Mouse (Mus musculus): ENCODE measurements at regions not wholly inside any gene's neighbourhood (a gene's known extent, or its start where the extent isn't known, plus 50 kb on each side); places are given as distances from the start of the nearest gene placed in this dataset.

GRCm38 (mm10) chr15:62822305-62822704 is 1022.7 kb downstream of the Gsdmc2 start:
- TF ChIP-seq ZC3H11A (IDR thresholded peaks at IDR 0.05; ENCODE audit: low read depth, low read length) (no peak), EP300 (IDR thresholded peaks at IDR 0.05; ENCODE audit: low read length) (no peak), CHD1 (IDR thresholded peaks at IDR 0.05; ENCODE audit: low read depth, low read length) (no peak), CTCF (conservative IDR thresholded peaks at IDR 0.05 in 1 of 2, IDR thresholded peaks at IDR 0.05 in 1 of 2; ENCODE audit: low read depth in 2 of 2, low read length in 2 of 2) (no peak), MAFK (IDR thresholded peaks at IDR 0.05; ENCODE audit: insufficient replicate concordance, low read length) (no peak)
